Mouse (Mus musculus) activated CD4-positive, CD25-positive, alpha-beta regulatory T cell, adult 4 months (primary cell): Measurements from ENCODE around the gene Hes5. TPM values are rescaled to one million over a fixed set of nuclear protein-coding genes. Genes with fewer than 3 reads are reported as not detected.

ENCODE experiments used
- ATAC-seq: one replicate; pipeline ENCODE4 v1.8.0; 2017
- polyA plus RNA-seq, 2 experiments: library from polyadenylated mRNA; unstranded; fragments of 100-300 nt; shearing (Covaris generic); gene quantifications; one replicate each; pipeline ENCODE4 v1.2.1; 2017

Hes5 gene
- polyA plus RNA-seq, 2 experiments from 2014 or later = 1.0 to 1.1 TPM

DNA sequence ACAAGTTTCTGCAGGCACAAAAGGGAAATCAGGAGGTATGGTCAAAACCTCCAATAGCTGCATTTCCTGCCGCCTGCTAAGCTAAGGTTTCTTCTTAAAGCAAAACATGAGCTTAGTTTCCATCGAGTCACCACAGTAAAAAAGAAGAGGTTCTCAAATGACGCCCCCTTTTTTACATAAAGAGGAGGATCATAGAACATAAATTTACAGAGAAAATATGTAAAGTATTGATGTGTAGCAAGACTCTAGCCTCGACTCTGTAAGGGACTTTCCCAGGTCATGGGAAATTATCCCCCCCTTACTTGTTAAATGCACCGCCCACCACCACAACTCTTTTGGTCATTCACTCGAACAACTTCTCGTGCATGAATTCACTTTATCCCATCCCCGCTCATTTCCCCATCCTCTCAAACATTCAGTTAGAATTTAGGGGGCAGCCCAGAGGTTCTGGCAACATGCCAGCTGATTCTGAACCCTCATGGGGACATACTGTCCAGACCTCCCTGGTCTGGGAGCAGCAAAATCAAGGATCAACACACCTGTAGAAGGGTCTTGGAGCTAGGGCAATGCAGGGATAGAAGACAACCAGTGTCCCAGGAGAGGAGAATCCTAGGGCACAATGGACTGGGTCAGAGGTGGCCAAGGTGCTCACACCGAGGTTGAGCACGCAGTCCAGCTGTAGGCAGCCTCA lies 17.9 kb upstream of the Hes5 start:
- ATAC-seq = peak; percentile 71

DNA sequence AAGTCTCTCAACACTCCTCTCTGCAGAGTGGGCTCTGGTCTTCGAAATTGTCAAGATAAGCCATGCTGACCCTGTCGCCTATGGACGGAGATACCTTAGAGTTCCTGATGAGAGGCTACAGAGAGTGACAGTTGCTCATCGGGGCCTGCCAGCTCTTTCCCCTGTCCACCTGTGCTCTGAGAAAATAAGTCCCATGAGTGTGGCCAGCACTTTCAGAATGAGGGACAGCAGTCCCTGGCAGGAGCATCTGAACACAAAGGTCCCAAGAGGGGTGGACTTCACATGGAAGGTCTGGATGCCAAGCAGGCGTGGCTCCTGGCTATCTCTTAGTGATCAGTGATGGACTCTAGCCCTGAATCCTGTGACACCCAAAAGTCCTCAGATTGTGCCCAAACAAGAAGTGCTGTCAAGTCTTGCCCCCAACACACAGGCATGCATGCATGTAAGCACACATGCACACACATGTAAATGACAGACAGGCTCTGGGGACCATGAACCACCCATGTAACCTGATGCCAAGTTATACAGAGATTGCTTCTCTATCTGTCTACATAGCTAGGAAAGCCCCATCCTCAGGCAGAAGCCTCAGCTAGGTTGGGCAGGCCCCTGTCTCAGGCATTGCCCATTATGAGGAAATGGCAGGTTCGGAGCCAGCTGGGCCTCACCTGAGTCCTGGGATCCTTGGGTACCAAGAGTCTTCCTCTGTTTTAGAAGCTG lies 17.2 kb upstream of the Hes5 start:
- peak; percentile 1 for ATAC-seq

GRCm38 (mm10) chr4:154944121-154944590 lies 16.6 kb upstream of the Hes5 start:
- peak; percentile 68 for ATAC-seq

GRCm38 (mm10) chr4:154946319-154946718 lies 14.4 kb upstream of the Hes5 start:
- no peak for ATAC-seq

- ATAC-seq = no peak
These were observed 12.4 kb upstream of the Hes5 start for GRCm38 (mm10) chr4:154948066-154948939.

DNA sequence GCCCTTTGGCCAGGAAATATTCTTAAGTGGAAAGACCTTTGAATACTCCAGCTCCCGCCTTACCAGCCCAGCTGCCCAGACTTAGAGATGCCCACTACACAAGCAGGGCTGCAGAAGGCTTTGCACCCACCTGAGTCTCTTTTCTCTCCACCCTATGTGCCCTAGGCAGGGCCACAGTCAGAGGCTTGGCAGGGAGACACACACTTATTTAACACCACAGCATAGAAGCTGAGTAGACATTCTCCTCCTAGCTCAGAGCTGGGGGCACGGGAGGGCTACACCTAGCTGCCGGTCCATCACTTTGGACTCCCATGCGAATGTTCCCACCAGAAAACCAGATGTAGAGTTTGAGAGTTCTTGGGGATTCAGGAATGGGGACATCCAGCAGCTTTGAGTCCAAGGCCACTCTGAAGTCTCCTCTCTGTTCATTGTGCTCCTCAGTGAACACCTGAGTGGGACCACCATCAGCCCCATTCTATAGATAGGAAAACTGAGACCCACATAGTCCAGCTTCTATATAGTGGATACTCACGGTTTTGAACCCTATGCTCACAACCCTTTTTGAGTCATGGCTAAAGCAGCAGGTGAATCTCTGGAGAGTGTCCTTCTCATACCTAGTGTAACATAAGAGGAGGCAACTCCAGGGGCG lies 11.7 kb upstream of the Hes5 start:
- ATAC-seq = no peak

DNA sequence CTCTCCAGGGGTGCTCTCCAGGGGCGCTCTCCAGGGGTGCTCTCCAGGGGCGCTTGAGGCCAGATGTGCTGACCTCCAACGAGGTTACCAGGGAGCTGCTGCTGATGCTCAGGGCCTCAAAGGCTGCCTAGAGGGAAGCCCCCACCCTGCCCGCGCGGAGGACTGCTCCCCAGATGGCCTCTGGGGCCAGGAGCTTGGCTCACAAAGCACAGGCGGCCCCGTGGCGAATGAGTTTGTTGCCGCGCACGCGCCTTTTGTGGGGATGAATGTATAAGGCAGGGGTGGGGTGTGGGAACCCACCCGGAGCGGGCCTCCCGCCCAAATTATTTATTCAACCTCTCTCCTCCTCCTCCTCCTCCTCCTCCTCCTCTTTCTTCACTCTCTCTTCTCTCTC lies 11.1 kb upstream of the Hes5 start:
- ATAC-seq = no peak

DNA sequence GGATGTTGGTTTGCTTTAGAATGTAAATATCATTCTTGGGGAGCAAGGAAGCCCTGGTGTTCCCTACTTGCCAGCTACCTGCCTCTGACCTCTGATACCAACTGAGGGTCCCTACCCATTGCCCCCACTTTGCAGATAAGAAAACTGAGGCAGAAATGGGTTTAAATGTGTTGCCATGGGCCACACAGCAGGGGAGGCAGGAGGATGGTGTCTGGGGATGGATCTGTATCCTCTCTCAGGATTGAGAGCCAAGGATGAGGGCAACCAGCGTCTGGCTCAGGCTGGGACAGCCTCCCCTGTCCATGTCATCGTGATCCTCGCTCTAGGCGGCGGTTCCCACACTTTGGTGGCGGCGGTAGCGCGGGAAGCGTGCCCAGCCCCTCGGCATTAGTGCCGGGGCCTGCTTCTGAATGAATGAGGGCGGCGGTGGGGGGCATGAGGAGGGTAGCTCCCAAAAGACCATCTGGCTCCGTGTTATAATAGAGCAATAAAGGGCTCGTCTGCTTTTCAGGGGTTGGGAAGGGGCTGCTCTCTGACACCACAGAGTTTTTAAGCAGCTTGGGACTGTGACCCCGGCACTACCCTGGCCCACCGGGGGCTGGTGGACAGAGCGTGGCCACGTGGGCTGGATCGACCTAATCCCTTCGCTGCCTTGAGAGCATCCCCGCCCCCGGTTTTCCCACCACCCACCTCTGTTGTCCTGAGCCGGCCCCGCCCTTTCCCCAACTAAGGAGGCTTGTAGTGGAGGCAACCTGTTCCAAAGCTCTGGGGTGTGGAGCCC lies 8.1 kb upstream of the Hes5 start:
- no peak for ATAC-seq

GRCm38 (mm10) chr4:154956604-154957003 lies 4.1 kb upstream of the Hes5 start:
- ATAC-seq = no peak

GRCm38 (mm10) chr4:154957289-154957993 lies 3.3 kb upstream of the Hes5 start:
- no peak for ATAC-seq

DNA sequence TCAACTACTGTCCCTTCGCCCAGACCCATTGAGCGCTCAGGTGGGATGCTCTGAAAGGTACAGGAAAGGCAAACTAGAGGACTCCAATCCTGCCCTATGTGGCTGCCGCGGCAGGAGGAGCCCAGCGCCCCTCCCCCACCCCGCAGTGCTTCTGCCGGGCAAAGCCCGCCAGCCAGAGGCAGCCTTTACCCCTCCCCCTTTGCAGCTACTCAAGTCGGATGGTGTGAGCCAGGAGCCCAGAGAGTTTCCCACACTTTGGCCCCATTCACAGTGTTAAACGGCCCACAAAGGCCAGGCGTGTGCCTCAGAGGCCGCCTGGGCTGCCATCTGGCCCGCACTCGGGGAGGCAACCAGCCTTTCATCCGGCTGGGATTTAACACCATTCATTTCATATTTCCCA lies 2.6 kb upstream of the Hes5 start:
- ATAC-seq = no peak

GRCm38 (mm10) chr4:154958621-154959020 lies 2.1 kb upstream of the Hes5 start:
- ATAC-seq = no peak

GRCm38 (mm10) chr4:154960021-154960689 lies 568 bp upstream of the Hes5 start:
- ATAC-seq = no peak

DNA sequence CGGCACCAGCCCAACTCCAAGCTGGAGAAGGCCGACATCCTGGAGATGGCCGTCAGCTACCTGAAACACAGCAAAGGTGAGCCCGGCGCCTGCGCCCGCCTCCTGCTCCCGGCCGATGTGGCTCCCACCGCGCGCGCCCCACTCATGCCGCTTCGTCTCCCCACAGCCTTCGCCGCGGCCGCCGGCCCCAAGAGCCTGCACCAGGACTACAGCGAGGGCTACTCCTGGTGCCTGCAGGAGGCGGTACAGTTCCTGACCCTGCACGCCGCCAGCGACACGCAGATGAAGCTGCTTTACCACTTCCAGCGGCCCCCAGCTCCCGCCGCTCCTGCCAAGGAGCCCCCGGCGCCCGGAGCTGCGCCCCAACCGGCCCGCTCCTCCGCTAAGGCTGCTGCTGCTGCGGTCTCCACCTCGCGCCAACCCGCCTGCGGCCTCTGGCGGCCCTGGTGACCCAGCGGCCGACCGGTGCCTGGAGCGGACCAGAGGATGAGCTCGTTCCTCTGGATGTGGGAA lies 559 bp downstream of the Hes5 start:
- peak; percentile 7 for ATAC-seq

DNA sequence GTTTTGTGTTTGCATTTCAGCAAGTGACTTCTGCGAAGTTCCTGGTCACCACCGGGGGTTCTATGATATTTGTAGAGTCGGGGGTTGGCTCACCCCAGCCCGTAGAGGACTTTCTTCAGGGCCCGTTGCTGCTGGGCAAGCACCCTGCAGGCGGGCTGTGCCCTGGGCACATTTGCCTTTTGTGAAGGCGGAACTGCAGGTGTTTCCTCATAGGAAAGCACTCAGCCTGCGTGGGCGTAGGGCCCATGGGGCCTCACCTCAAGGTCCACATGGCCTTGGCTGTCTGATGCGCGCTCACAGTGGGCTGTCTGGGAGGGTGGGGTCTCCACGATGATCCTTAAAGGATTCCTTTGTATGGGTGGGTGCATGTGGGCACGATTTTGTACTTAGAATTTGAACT lies 1.2 kb downstream of the Hes5 start:
- no peak for ATAC-seq

DNA sequence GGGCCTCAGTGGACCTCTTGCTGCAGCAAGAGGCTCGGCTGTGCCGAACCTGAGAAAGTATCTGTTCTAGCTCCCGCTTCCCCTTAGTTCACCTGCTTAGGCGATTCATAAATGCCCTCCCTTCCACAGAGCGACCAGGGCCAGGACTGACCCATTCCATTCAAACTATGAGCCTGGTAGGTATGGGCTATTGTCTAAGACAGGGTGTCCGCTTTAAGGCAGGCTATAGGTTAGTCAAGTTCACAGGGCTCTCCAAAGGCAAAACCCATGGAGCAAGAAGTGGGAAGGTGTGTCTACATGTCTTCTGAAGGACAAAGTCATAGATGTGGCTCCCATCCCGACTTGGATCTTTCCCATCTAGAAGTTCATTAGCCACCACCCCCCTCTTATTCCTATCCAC lies 2.0 kb downstream of the Hes5 start:
- ATAC-seq = no peak

- ATAC-seq = no peak
These were observed 2.6 kb downstream of the Hes5 start for GRCm38 (mm10) chr4:154963190-154963836.

GRCm38 (mm10) chr4:154963901-154964580 lies 3.3 kb downstream of the Hes5 start, which contains the start of gene Pank4:
TSS of gene Pank4 (plus strand) at chr4:154964123.
- peak; percentile 58 for ATAC-seq

GRCm38 (mm10) chr4:154964581-154965235 lies 4.0 kb downstream of the Hes5 start:
- peak; percentile 44 for ATAC-seq
